Mouse (Mus musculus) myocyte (in vitro differentiated cells): ENCODE measurements around the gene Rapgef5. TPM values are rescaled to one million over a fixed set of nuclear protein-coding genes. Genes with fewer than 3 reads are reported as not detected.

ENCODE experiments used
- H3K27me3 ChIP-seq: one replicate; pipeline ENCODE4 v1.6.1; 2011; ENCODE audit not compliant: control insufficient read depth, insufficient read depth, insufficient read length
- H3K36me3 ChIP-seq: one replicate; pipeline ENCODE4 v1.6.1; 2011; ENCODE audit not compliant: control insufficient read depth, insufficient read depth
- H3K4me2 ChIP-seq: one replicate; pipeline ENCODE4 v1.6.1; 2011; ENCODE audit warnings: low read depth, control low read depth
- H3K4me3 ChIP-seq: one replicate; pipeline ENCODE4 v1.5.1; 2011; ENCODE audit warnings: mild to moderate bottlenecking, control low read depth, moderate library complexity
- H3K79me2 ChIP-seq: one replicate; pipeline ENCODE4 v1.6.1; 2011; ENCODE audit not compliant: control insufficient read depth, insufficient read depth
- H3ac ChIP-seq: one replicate; pipeline ENCODE4 v1.6.1; 2011; ENCODE audit not compliant: control insufficient read depth, insufficient read length
- CEBPB ChIP-seq: IDR thresholded peaks from 2 replicates; pipeline ENCODE4 v1.6.1; 2011; ENCODE audit warnings: mild to moderate bottlenecking, moderate library complexity; ENCODE audit not compliant: poor library complexity, insufficient read depth, severe bottlenecking
- E2F4 ChIP-seq: IDR thresholded peaks from one replicate; pipeline ENCODE4 v1.6.1; 2011; ENCODE audit warnings: mild to moderate bottlenecking, control low read depth, moderate library complexity; ENCODE audit not compliant: insufficient read depth
- MAX ChIP-seq: IDR thresholded peaks from one replicate; pipeline ENCODE4 v1.6.1; 2011; ENCODE audit warnings: low read depth, mild to moderate bottlenecking, control low read depth
- MYOD1 ChIP-seq, 3 experiments: IDR thresholded peaks; one replicate each; pipeline ENCODE4 v1.6.1; 2011; ENCODE audit warnings: control low read depth in 2 of 3, low read depth in 2 of 3, mild to moderate bottlenecking in 2 of 3, moderate library complexity in 1 of 3; ENCODE audit not compliant: insufficient read length in 2 of 3, control insufficient read depth in 1 of 3
- MYOG ChIP-seq, 3 experiments: IDR thresholded peaks; one replicate each; pipeline ENCODE4 v1.6.1; 2011; ENCODE audit warnings: control low read depth in 2 of 3, low read depth in 2 of 3, mild to moderate bottlenecking in 2 of 3; ENCODE audit not compliant: insufficient read length in 2 of 3, control insufficient read depth in 1 of 3, insufficient read depth in 1 of 3
- POLR2A ChIP-seq: IDR thresholded peaks from one replicate; pipeline ENCODE4 v1.6.1; 2011; ENCODE audit warnings: low read depth, mild to moderate bottlenecking, control low read depth, moderate library complexity; ENCODE audit not compliant: insufficient read length
- POLR2AphosphoS2 ChIP-seq: IDR thresholded peaks from one replicate; pipeline ENCODE4 v1.6.1; 2011; ENCODE audit warnings: low read depth, control low read depth; ENCODE audit not compliant: insufficient read length
- REST ChIP-seq: IDR thresholded peaks from one replicate; pipeline ENCODE4 v1.6.1; 2011; ENCODE audit warnings: mild to moderate bottlenecking, control low read depth, moderate library complexity; ENCODE audit not compliant: insufficient read depth, insufficient read length
- SRF ChIP-seq: IDR thresholded peaks from one replicate; pipeline ENCODE4 v1.6.1; 2011; ENCODE audit warnings: low read depth; ENCODE audit not compliant: control insufficient read depth, insufficient read length
- TCF12 ChIP-seq: IDR thresholded peaks from one replicate; pipeline ENCODE4 v1.6.1; 2011; ENCODE audit warnings: mild to moderate bottlenecking, control low read depth; ENCODE audit not compliant: poor library complexity, insufficient read depth, severe bottlenecking
- TCF3 ChIP-seq: IDR thresholded peaks from one replicate; pipeline ENCODE4 v1.6.1; 2011; ENCODE audit warnings: low read depth, control low read depth; ENCODE audit not compliant: insufficient read length
- USF1 ChIP-seq: IDR thresholded peaks from one replicate; pipeline ENCODE4 v1.6.1; 2011; ENCODE audit warnings: low read depth, mild to moderate bottlenecking, control low read depth, moderate library complexity
- polyA plus RNA-seq: library from polyadenylated mRNA; unstranded; fragments of >200 nt; fragmentation: generic; extraction: Trizol; gene quantifications from one replicate; pipeline ENCODE4 v1.2.1, GENCODE M21; 2012; ENCODE audit warnings: missing spikeins

Rapgef5 gene
- polyA plus RNA-seq, 1 experiment, result 0.01 TPM

DNA sequence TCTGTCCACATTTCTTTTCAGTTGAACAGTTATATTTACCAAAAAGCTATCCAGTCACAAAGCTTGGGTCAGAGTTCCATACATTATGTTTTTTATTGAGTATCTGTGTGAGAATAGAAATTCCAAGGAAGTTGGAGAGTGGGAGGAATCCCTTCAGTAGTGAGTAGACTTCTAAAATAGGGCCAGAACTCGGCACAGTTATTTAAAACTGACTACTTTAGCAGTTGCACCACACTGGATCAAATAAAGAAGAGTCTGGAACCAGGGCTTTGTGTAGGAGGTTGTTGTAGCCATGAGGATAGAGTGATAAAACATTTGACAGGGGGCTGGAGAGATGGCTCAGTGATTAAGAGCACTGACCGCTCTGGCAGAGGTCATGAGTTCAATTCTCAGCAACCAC lies 129.5 kb downstream of the Rapgef5 start:
- Histone ChIP-seq H3K27me3 (no peaks in the 10 kb centered on the region), H3K4me3 (no peak overlapping the region), H3ac (no peak overlapping the region), H3K79me2 (no peaks in the 10 kb centered on the region), H3K36me3 (no peaks in the 10 kb centered on the region), H3K4me2 (no peak overlapping the region)
- TF ChIP-seq MYOG (IDR thresholded peaks at IDR 0.05; ENCODE audit: control insufficient read depth in 1 of 3, insufficient read depth in 1 of 3, insufficient read length in 2 of 3, low read depth in 2 of 3) (no peak), POLR2AphosphoS2 (no peak)

- no peak overlapping the region for H3ac ChIP-seq
- no peak for TF ChIP-seq MAX
- TF ChIP-seq REST, result no peak
- no peak for TF ChIP-seq MYOD1 (IDR thresholded peaks at IDR 0.05; ENCODE audit: control insufficient read depth in 1 of 3, insufficient read length in 2 of 3, low read depth in 2 of 3)
- no peaks in the 10 kb centered on the region for H3K36me3 ChIP-seq
- no peaks in the 10 kb centered on the region for H3K79me2 ChIP-seq
- H3K27me3 ChIP-seq, result no peaks in the 10 kb centered on the region
- no peak overlapping the region for H3K4me3 ChIP-seq
- H3K4me2 ChIP-seq, result no peak overlapping the region
Measured at GRCm38 (mm10) chr12:117653920-117654472, 137.7 kb downstream of the Rapgef5 start.

- H3K4me2 ChIP-seq, result no peak overlapping the region
- no peak overlapping the region for H3ac ChIP-seq
- H3K4me3 ChIP-seq, result no peak overlapping the region
- H3K79me2 ChIP-seq, result no peaks in the 10 kb centered on the region
- H3K36me3 ChIP-seq, result no peaks in the 10 kb centered on the region
- H3K27me3 ChIP-seq, result no peaks in the 10 kb centered on the region
- TF ChIP-seq E2F4, result no peak
- no peak for TF ChIP-seq MAX
- no peak for TF ChIP-seq TCF3
- no peak for TF ChIP-seq MYOG (IDR thresholded peaks at IDR 0.05; ENCODE audit: control insufficient read depth in 1 of 3, insufficient read depth in 1 of 3, insufficient read length in 2 of 3, low read depth in 2 of 3)
- TF ChIP-seq SRF, result no peak
- no peak for TF ChIP-seq TCF12
- TF ChIP-seq CEBPB, result no peak
- no peak for TF ChIP-seq MYOD1 (IDR thresholded peaks at IDR 0.05; ENCODE audit: control insufficient read depth in 1 of 3, insufficient read length in 2 of 3, low read depth in 2 of 3)
- TF ChIP-seq POLR2AphosphoS2, result no peak
- no peak for TF ChIP-seq REST
- no peak for TF ChIP-seq USF1
- no peak for TF ChIP-seq POLR2A
Measured at GRCm38 (mm10) chr12:117656935-117657334, 140.7 kb downstream of the Rapgef5 start.

GRCm38 (mm10) chr12:117657766-117658165 lies 141.5 kb downstream of the Rapgef5 start:
- Histone ChIP-seq H3K79me2 (no peaks in the 10 kb centered on the region), H3K4me2 (no peak overlapping the region), H3K4me3 (no peak overlapping the region), H3K27me3 (no peaks in the 10 kb centered on the region), H3ac (no peak overlapping the region), H3K36me3 (no peaks in the 10 kb centered on the region)
- TF ChIP-seq MYOG (IDR thresholded peaks at IDR 0.05; ENCODE audit: control insufficient read depth in 1 of 3, insufficient read depth in 1 of 3, insufficient read length in 2 of 3, low read depth in 2 of 3) (no peak), MYOD1 (IDR thresholded peaks at IDR 0.05; ENCODE audit: control insufficient read depth in 1 of 3, insufficient read length in 2 of 3, low read depth in 2 of 3) (no peak), CEBPB (no peak), REST (no peak), POLR2AphosphoS2 (no peak)

GRCm38 (mm10) chr12:117658821-117659220 lies 142.5 kb downstream of the Rapgef5 start:
- Histone ChIP-seq H3K4me3 (no peak overlapping the region), H3K4me2 (no peak overlapping the region), H3K36me3 (no peaks in the 10 kb centered on the region), H3K79me2 (no peaks in the 10 kb centered on the region), H3K27me3 (no peaks in the 10 kb centered on the region), H3ac (no peak overlapping the region)
- no peak for TF ChIP-seq MAX
- TF ChIP-seq TCF3, result no peak
- no peak for TF ChIP-seq POLR2A
- TF ChIP-seq REST, result no peak
- TF ChIP-seq CEBPB, result no peak
- no peak for TF ChIP-seq E2F4
- no peak for TF ChIP-seq POLR2AphosphoS2
- no peak for TF ChIP-seq MYOD1 (IDR thresholded peaks at IDR 0.05; ENCODE audit: control insufficient read depth in 1 of 3, insufficient read length in 2 of 3, low read depth in 2 of 3)
- no peak for TF ChIP-seq MYOG (IDR thresholded peaks at IDR 0.05; ENCODE audit: control insufficient read depth in 1 of 3, insufficient read depth in 1 of 3, insufficient read length in 2 of 3, low read depth in 2 of 3)
- TF ChIP-seq SRF, result no peak
- TF ChIP-seq TCF12, result no peak
- no peak for TF ChIP-seq USF1
